Mouse (Mus musculus) bone marrow macrophage, adult 2 months (primary cell): ENCODE measurements around the gene Tmem123.

Source experiments
- CTCF ChIP-seq: IDR thresholded peaks from 2 replicates; pipeline ENCODE4 v1.5.1; 2012; ENCODE audit warnings: low read depth, mild to moderate bottlenecking, low read length, moderate library complexity
- POLR2A ChIP-seq: IDR thresholded peaks from 2 replicates; pipeline ENCODE4 v1.6.1; 2012; ENCODE audit warnings: mild to moderate bottlenecking, low read depth, low read length, borderline replicate concordance

DNA sequence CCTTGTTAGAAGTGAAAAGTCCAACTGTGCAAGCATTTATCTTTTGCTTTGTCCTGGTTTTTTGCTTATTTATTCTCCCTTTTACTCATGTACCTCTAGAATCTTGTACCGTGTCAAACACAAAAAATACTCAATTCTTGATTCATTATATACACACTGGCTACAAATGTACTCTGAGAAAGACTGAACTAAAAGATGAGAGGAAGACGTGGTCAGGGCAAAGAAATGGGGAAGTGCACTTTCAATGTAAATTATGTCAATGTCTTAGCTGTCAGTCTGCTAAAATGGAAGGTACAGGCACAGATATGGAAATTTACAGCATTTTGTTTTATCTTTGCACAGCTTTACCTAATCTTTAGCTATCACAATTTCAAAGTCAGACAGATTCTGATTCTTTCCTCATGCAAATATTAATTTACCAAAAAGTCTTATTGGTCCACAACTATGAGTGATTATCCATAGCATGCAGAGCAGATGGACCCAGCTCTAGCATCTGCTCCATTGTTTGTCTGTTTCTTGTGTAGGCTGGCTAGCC lies 7.9 kb upstream of the Tmem123 start:
- TF ChIP-seq POLR2A (no peak), CTCF (no peak)
